Mouse (Mus musculus) olfactory bulb, adult 2 months (tissue): ENCODE data around the gene Kif17.

Experiments used
- CTCF ChIP-seq: fragments of 200-500 bp; IDR thresholded peaks from 2 replicates; pipeline ENCODE4 v1.5.1; 2012; ENCODE audit warnings: low read depth, mild to moderate bottlenecking, low read length, moderate library complexity; ENCODE audit not compliant: insufficient read depth
- POLR2A ChIP-seq: fragments of 200-500 bp; IDR thresholded peaks from 2 replicates; pipeline ENCODE4 v1.6.1; 2012; ENCODE audit warnings: mild to moderate bottlenecking, low read depth, low read length, moderate library complexity; ENCODE audit not compliant: insufficient read depth

- no peak for TF ChIP-seq CTCF
- no peak for TF ChIP-seq POLR2A
Observed at GRCm38 (mm10) chr4:138342778-138343177, 92.5 kb downstream of the Kif17 start.
